Mouse (Mus musculus): Measurements from ENCODE around the gene Rpl13.

Rpl13 gene

GRCm38 (mm10) chr8:123101735-123102685, at the start of gene Rpl13:
Gene Rpl13, plus strand, starts transcription at chr8:123102350.
- in situ Hi-C loops (cut with MboI; ENCODE audit: unreplicated experiment in 2 of 2) = loop anchor here (5.0 to 10.0 kb wide), 3 partner anchors 35 to 197 kb away; no protein-coding TSS in a partner anchor

GRCm38 (mm10) chr8:123062721-123063120, 39.4 kb upstream of the Rpl13 start, which contains the start of gene Spg7:
Gene Spg7, plus strand, starts transcription at chr8:123062942.
- in situ Hi-C loops (cut with MboI; ENCODE audit: unreplicated experiment in 2 of 2) = no loop called here

GRCm38 (mm10) chr8:123064072-123064471, 38.1 kb upstream of the Rpl13 start:
- in situ Hi-C loops (cut with MboI; ENCODE audit: unreplicated experiment in 2 of 2) = no loop called here

- in situ Hi-C loops (cut with MboI; ENCODE audit: unreplicated experiment in 2 of 2) = loop anchor here (5.0 kb wide), 2 partner anchors 37 to 158 kb away; partner anchors contain the start of gene Rpl13 (in 1 of the 2)
Observed at GRCm38 (mm10) chr8:123064809-123065213, 37.3 kb upstream of the Rpl13 start.

- in situ Hi-C loops (cut with MboI; ENCODE audit: unreplicated experiment in 2 of 2) = loop anchor here (5.0 kb wide), 2 partner anchors 37 to 158 kb away; partner anchors contain the start of gene Rpl13 (in 1 of the 2)
Observed at GRCm38 (mm10) chr8:123065214-123066100, 36.7 kb upstream of the Rpl13 start.

- in situ Hi-C loops (cut with MboI; ENCODE audit: unreplicated experiment in 2 of 2) = loop anchor here (5.0 kb wide), 2 partner anchors 36 to 159 kb away; partner anchors contain the start of gene Rpl13 (in 1 of the 2)
Observed at GRCm38 (mm10) chr8:123066101-123066683, 36.0 kb upstream of the Rpl13 start.

GRCm38 (mm10) chr8:123071176-123071575, 31.0 kb upstream of the Rpl13 start:
- in situ Hi-C loops (cut with MboI; ENCODE audit: unreplicated experiment in 2 of 2) = no loop called here

GRCm38 (mm10) chr8:123077213-123077612, 24.9 kb upstream of the Rpl13 start:
- in situ Hi-C loops (cut with MboI; ENCODE audit: unreplicated experiment in 2 of 2) = no loop called here

- in situ Hi-C loops (cut with MboI; ENCODE audit: unreplicated experiment in 2 of 2) = no loop called here
Observed at GRCm38 (mm10) chr8:123082993-123083392, 19.2 kb upstream of the Rpl13 start.

GRCm38 (mm10) chr8:123083610-123084009, 18.5 kb upstream of the Rpl13 start:
- in situ Hi-C loops (cut with MboI; ENCODE audit: unreplicated experiment in 2 of 2) = no loop called here

GRCm38 (mm10) chr8:123087289-123087688, 14.9 kb upstream of the Rpl13 start:
- in situ Hi-C loops (cut with MboI; ENCODE audit: unreplicated experiment in 2 of 2) = no loop called here

- in situ Hi-C loops (cut with MboI; ENCODE audit: unreplicated experiment in 2 of 2) = no loop called here
Observed at GRCm38 (mm10) chr8:123097216-123097615, 4.9 kb upstream of the Rpl13 start.

- in situ Hi-C loops (cut with MboI; ENCODE audit: unreplicated experiment in 2 of 2) = no loop called here
Observed at GRCm38 (mm10) chr8:123097786-123098584, 4.2 kb upstream of the Rpl13 start.

- in situ Hi-C loops (cut with MboI; ENCODE audit: unreplicated experiment in 2 of 2) = loop anchor here (5.0 to 10.0 kb wide), 3 partner anchors 33 to 195 kb away; no protein-coding TSS in a partner anchor
Observed at GRCm38 (mm10) chr8:123100288-123100687, 1.9 kb upstream of the Rpl13 start.

GRCm38 (mm10) chr8:123101244-123101643, 906 bp upstream of the Rpl13 start:
- in situ Hi-C loops (cut with MboI; ENCODE audit: unreplicated experiment in 2 of 2) = loop anchor here (5.0 to 10.0 kb wide), 3 partner anchors 34 to 196 kb away; no protein-coding TSS in a partner anchor

GRCm38 (mm10) chr8:123102855-123103254, 705 bp downstream of the Rpl13 start:
- in situ Hi-C loops (cut with MboI; ENCODE audit: unreplicated experiment in 2 of 2) = loop anchor here (5.0 to 10.0 kb wide), 3 partner anchors 36 to 198 kb away; no protein-coding TSS in a partner anchor

GRCm38 (mm10) chr8:123103285-123103684, 1.1 kb downstream of the Rpl13 start:
- in situ Hi-C loops (cut with MboI; ENCODE audit: unreplicated experiment in 2 of 2) = loop anchor here (5.0 to 10.0 kb wide), 3 partner anchors 36 to 198 kb away; no protein-coding TSS in a partner anchor

GRCm38 (mm10) chr8:123104046-123104767, 2.1 kb downstream of the Rpl13 start:
- in situ Hi-C loops (cut with MboI; ENCODE audit: unreplicated experiment in 2 of 2) = loop anchor here (5.0 to 10.0 kb wide), 3 partner anchors 37 to 199 kb away; no protein-coding TSS in a partner anchor
